Mouse (Mus musculus) left cerebral cortex, adult 18-20 months (tissue): ENCODE data around the gene Adam1a. TPM values are rescaled to one million over a fixed set of nuclear protein-coding genes. Genes with fewer than 3 reads are reported as not detected.

Source experiments
- DNase-seq, 2 experiments: peaks; one replicate each; pipeline ENCODE4 v3.0.0; 2021 to 2022; ENCODE audit warnings: low spot score in 2 of 2, mixed read lengths in 1 of 2
- long read RNA-seq, 2 experiments: library from polyadenylated mRNA; stranded (forward); transcript quantifications; one replicate each; pipeline ENCODE4 v2.0.0; 2021
- total RNA-seq, 2 experiments: library from RNA; stranded (reverse); gene quantifications; 2 replicates each; pipeline ENCODE4 v1.2.3; 2021

Adam1a gene
- 10 to 100 TPM; 11.6 to 11.8 TPM for total RNA-seq
- long read RNA-seq, experiment 1, partial matches to known transcripts, result 2 of 10 reads
- long read RNA-seq, experiment 1, other reads (novel, unspliced or antisense), result 7 of 10 reads
- long read RNA-seq, experiment 2, partial matches to known transcripts, result 0 of 5 reads
- long read RNA-seq, experiment 2, other reads (novel, unspliced or antisense), result 3 of 5 reads

DNA sequence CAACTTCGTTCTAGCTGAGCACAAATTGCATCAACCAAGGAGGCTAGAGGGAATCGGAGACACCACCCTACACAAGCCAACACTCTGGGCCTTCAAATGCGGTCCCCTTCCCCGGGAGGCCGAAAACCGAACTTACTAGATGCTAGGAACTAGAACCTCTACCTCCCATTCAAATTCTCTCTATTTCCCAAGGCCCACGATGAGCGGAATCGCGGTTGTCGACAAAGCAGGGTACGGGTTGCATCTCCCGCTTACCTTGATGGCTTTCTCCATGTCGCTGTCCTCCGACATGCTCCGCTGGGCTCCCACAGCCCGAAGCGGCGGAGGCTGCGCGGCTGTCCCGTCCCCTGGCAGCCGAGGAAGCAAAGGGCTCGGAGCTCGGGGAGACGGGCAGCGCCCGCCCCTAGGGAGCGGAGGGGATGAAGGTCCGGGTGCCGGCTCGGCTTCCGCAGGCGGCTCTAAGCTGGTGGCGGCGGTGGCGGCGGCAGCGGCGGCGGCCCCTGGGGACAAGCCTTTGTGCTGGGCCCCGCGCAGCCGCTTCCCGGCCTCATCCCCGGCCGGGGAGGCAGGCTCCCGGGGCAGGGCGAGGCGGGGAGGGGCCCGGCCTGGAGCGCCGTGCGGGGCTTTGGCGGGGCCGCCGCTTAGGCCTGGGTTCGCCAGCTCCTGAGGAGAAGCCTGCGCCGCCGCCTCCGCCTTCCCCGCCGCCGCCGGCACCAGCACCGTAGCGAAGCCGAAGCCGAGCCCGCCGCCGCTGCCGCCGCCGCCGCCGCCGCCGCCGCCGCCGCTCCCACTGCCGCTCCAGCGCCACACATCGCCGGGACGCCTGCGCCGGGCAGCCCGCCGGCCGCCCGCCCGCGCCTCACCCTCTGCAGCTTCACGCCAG, at the start of gene Adam1a, which contains the start of gene Gm42878:
TSS of gene Adam1a (minus strand) at position 573 of the 883 bp plus-strand sequence.
TSS of gene Gm42878 (minus strand) at position 573 of the 883 bp plus-strand sequence.
- peak in 1 of 2 experiments; percentile 9 for DNase-seq

DNA sequence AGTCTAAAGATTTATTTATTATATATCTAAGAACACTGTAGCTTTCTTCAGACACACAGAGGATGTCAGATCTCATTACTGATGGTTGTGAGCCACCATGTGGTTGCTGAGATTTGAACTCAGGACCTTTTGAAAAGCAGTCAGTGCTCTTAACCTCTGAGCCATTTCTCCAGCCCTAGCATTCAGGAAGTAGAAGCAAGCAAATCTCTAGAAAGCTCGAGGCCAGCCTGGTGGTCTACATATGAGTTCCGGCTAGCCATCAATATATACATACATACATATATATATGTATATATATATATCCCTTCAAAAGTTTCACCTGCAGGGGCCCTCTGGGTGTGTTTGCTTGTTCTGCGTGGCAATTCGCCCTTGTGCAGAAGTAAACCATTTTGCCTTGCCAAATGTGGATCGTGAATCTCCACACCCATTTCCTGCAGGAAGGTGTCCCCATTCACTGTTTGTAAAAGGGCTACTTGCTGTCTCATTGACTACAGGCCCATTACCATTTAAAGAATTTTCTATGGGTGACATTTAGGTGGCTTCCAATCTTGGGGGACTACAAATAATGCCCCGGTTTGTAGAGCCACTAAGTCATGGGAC, 49.5 kb upstream of the Adam1a start:
- DNase-seq, result no peak

DNA sequence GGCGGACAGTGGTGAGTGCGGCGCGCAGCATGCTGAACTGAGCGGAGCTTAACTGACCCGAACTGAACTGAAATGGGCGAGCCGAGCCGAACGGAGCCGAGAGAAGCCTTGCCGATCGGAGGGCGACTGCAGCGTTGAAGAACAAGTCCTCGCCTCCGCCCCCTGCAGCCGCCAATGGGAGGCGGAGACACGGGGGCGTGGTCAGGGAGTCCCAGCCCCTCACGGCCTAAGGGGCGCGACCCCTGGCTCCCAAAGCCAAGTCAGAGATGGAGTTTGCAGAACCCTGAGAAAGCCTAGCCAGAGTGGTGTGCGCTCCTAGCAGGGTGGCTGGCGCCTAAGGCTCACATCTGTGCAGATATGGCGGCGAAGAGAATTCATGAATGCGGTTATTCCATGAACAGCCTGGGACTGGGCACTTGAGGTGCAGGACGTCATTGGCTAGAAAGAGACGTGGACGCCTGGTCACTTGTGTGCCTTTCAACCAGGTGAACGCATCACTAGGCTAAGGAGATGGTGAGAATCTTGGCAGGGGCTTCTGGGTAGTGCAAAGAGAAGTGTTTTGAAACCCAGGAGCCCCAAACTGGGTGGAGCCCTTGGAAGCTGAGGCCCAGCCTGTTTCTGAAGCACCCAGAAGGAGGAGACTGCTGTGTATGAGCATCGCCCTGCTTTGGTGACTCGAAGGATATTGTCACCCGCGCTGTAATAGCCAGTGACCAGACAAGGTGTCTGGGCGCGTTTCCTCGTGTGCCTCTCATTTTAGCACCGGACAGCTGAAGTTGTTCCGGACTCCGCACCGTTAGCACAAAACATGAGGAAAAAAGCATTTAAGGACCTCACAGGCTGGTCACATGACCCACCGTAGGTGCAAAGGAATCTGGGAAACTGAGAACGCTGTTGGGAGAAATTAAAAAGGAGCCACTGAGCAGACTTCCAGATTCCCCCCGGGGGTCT, 48.4 kb upstream of the Adam1a start, which contains the start of gene Aldh2:
TSS of gene Aldh2 (minus strand) at position 374 of the 951 bp plus-strand sequence.
- peak; percentile 75 to 80 for DNase-seq

DNA sequence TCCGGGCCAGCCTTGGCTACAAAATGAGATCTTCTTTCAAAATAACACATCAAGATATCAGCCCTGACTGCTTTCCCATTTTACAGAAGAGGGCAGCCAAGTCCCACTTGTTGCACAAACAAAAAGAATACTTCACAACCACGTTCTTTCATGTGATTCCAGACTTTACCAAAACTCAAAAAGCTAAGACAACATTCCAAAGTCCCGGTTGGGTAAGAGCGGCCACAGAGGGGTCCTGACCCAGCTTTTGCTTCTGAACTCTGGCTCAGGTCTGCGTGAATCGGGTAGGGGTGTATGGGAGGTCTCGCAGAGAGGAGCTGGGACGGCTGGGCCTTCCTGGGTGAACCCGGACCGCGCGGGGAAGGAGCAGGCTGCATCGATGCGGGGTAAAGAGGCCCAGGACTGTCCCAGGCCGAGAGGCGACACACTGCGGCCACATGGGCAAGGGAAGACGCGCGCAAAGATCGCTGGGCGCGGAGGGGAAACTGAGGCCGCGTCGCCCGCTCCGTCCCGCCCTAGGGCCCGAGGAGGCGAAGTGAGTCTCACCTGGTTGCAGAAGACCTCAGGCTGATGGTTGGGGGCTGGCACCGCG, 47.6 kb upstream of the Adam1a start:
- no peak for DNase-seq

DNA sequence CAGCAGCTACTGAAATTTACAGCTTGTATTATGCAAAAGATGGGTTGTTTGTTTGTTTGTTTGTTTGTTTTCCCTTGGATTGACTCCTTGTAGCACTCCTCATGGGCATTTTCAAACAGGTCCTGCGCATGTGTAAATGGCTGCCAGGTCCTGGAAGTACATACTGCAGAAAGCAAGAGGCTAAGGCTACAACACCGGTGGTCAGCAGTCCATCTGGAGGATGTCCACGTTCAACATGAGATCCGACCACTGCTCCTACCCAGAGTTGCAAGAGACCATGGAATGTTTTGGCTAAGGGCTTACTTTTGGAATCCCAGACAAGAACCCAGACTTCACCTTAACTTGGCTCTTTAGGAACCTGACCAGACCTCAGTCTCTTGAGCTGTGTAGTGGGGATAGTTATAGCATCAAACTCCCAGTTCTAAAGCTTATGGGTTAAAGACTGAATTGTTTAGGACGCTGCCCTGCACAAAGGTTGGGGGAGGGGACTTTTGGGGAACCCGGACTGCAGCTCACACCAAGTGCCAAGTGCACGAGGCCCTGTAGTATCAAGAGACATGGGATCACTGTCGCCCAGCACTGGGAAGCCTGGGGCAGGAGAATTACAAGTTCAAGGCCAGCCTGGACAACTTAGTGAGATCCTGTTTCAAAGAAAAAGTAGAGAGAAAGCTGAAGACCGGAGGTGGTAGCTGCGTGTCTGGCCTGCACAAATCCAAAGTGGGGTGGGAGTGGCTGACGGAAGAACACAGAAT, 47.0 kb upstream of the Adam1a start:
- no peak for DNase-seq

DNA sequence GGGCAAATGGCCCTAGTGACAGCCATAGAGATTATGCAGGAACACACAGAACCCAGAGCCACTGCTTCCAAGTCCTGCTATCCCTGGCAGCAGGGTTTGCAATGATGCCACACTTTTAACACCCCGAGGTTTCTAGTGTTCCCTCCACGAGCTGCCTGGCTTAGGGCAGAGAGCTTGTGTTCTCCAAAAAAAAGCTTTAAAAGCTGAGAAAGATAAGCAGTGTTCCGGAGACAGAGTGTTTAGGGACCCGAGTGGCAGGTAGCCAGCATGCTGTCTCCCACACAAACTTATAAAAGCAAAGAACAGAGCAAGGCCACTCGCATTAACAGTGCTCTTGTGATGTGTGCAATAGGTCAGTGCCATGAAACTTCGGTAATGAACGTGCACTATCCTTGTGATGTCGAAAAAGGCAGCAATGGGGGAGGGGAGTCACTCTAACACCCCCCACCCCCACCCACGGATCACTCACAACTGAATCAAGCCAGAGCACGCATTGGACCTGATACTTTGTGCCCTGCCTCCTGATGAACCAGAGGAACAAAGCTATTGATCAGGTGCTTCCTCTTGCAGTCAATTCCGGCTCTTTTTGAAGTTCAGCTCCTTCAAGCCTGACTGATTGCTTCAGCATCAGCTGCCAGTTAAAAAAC, 46.3 kb upstream of the Adam1a start:
- no peak for DNase-seq

DNA sequence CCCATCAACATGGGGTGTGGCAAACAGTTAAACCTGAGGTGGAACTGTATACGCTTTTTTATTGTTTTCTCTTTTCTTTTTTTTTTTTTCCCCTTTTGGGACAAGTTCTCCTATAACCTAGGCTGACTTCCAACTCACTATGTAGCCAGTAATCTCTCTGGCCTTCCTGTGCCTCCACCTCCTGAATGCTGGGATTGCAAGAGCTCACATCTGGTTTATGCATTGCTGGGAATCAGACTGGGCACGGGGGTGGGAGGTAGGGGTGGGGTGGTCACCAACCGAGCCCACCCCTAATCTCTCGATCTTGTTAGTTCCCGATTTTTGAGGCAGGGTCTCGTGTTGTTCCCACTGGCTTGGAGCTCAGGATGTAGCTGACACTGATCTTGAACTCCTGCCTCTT, 44.6 kb upstream of the Adam1a start:
- no peak for DNase-seq

DNA sequence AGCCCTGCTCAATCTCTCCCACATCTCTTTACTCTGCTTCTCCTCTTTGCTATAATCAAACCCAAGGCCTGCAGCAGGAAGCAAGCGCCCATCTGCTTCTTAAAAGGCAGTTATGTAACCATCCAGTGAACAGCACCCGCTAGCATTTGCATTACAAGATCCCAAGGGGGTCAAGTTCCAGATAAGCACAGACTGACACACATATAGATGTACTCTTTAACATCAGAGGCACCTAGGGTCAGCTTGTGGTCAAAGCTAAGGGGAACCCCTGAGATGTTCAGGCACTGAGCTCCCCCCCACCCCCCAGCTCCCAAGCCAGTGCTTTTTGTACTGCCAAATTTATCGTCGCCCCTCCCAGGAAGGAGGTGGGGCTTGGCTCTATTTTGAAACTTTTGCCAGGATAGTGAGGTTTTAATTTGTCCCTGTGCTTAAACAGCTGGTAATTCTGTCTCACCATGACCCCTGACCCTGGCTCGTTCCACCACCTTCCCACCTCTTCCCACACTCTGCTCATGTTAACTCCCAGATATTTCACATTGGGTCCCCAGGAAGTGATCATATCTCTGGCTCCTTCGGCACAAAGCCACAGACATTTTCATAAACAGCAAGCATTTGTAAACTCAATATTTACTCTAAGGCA, 41.2 kb upstream of the Adam1a start:
- peak; percentile 55 to 70 for DNase-seq

DNA sequence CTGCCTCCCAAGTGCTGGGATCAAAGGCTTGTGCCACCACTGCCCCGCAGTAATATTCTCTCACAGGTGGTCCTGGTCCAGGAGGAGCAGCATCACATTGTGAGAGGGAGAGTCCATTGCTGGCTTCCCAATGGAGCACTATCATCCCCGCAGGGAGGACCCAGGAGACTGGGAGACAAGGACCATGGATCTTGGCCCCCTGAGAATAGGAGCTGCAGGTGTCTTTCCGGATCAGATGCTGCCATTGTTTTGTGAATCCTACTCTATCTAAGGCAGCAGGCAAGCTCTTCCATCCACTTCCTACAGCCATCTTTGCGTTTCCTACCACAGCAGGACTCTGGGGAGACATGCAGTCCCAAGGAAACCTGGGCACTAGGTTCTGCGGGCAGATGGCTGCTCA, 40.4 kb upstream of the Adam1a start:
- DNase-seq, result no peak

DNA sequence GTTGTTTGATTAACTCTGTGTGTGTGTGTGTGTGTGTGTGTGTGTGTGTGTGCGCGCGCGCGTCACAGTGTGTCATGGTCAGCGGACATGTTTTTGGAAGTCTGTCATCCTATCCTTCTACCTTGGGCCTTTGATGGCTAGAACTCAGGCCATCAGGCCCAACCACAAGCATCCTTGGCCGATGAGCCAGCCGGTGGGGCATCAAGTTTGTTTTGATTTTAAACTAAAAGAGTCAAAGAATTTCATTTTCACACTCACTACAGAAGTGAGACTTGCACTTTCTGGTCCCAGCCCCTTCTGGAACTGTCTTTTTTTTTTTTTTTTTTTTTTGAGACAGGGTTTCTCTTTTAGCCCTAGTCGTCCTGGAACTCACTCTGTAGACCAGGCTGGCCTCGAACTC, 39.7 kb upstream of the Adam1a start:
- DNase-seq, result no peak

DNA sequence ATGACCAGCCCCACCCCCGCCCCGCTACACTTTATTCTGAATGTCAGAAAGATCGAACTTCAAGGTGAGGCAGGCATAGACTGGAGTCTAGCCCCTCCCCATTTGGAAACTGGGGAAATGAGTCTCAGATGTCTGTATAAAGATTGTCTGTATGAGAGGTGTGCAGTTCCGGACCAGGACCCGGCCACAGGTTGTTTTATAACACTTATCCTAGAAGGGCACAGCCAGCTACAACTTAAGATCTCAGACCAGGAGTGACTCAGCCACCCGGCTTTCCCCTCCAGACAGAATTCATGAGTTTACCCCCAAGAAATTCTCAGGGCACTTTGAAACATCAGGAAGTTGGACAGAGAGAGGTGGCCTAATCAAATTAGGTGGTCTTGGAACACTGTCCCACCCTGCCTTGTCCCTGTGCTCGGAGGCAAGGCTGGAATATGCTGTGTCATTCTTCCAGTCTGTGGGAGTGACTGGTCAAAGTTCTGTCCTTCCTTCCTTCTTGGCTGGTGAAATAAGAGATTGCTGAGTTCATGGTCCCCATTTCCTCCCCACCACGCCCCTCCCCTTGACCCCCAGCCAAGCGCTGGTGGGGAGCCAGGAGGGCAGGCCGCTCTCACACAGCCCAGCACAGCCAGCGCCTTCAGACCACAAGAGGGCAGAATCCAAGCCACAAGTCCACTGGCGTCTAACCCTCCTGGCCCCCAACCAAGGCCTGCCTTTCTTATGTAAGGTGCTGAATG, 38.7 kb upstream of the Adam1a start:
- DNase-seq, result peak; percentile 40 to 42

DNA sequence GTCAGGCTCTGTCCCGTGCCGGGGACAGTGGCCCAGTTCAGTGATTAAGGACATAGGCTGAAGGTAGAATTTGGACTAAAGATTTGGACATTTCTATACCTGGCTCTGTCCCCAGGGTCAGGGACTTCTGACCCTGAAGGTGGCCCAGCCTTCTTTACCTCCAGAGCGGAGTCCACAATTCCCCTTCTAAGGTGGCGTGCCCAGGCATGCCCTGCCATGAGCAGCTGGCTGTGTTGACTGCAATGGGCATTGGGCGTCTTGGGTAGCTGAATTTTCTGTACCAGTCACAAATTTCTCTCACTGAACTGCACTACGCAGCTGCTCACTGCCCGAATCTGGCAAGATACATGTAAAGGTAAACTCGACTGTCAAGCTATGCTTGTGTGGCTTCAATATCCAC, 36.7 kb upstream of the Adam1a start:
- no peak for DNase-seq

DNA sequence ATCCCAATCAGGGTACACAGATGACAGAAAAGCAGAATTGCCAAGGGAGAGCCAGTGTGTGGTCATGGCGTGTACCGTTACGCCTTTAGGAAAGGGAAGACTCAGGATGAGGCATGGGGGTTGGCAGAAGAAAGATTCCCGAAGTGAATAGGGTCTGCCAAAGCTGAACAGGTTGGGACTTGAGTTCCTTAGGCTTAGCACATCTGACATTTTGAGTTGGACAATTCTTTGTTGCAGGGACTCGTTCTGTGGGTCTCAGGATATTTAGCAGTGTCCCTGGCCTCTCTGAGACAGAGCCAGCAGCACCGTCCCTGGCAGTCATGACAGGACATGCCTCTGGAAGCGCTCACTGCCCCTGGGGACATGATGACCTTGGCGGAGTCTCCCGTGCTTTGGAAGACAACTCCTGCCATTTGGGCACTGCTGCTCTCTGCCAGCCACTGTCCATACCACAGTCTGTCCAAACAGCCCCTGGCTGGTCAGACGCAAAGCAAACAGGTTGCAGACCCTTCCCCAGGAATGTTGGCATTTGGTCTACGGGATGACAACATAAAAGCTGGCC, 31.7 kb upstream of the Adam1a start:
- no peak for DNase-seq

DNA sequence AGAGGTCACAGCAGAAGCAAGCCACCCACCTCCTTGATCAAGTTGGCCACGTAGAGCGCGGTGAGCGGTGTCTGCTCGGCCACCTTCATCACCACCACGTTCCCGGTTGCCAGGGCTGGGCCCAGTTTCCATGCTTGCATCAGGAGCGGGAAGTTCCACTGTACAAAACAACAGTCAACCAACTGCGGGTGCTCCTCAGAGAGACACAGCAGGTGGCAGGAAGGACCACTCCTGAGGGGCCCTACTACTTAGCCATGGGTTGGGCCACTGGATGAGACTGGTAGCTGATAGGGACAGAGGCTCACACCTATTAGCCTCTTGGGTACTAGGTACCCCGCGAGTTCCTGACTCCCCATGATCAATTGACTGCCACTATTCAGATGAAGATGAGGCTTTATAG, 30.6 kb upstream of the Adam1a start:
- no peak for DNase-seq

DNA sequence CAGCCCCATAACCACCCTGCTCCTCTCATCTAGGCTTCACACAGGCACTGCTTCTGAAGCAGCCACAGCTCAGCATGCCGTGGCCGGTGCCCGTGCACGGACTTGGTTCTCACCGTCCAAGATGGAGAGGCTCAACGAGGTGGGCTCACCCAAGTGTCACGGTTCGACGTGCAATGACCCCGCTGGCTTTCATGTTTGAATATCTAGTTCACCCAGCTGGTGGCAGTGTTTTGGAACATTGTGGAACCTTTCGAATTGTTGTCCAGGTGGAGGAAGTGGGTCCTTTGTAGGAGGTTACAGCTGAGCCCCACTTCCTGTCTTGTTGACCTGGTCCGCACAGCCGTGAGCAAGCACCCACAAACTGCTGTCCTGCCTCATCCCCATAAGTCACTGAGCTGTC, 28.9 kb upstream of the Adam1a start:
- DNase-seq, result no peak

DNA sequence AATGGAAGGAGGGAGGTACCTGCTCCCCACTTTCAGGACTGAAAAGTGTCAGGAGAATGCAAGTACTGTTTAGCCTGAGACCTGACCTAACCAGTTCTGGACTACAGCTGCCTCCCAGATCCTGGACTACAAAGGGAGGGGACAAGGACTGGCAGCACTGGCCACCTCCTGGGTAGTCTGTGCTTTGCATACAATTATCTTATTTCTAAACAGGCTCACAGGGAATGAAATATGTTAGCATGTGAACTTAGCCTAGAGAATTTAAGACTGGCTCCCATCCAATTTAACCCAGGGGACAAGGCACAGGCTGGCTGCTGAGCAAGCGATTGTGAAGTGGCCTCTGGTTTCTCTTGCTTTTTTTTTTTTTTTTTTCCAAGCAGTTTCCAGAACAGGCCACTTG, 25.5 kb upstream of the Adam1a start:
- DNase-seq, result no peak

DNA sequence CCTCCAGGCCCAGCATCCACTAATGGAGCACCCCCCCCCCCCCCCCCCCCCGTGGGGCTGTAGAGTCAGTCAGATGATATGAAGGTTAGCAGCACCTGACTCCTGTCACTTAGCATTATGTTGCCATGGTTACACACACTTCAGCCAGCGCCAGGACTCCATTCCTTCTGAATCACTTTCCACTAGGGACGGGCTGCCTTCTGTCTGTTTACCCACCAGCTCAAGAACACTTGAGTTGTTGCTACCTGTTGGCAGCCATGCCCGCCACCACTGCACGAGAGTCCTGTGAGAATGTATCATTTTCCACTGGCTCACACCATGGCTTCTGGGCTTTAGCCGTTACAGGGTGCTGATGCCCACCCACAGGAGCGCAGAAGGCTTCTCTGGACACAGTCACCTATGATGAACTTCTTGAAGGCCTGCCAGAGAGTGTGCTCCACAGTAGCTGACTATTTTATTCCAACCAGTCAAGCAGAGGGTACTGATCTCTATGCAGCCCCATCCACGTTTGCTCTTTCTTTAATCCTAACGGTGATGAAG, 24.7 kb upstream of the Adam1a start:
- no peak for DNase-seq
